Mouse (Mus musculus) lung, postnatal 0 days (tissue): ENCODE data around the gene Frmd4a. TPM values are rescaled to one million over a fixed set of nuclear protein-coding genes. Genes with fewer than 3 reads are reported as not detected.

ENCODE experiments used
- ATAC-seq: fragments of 200-750 bp; cut with Nextera tagmentation; 2 replicates; pipeline ENCODE4 v1.8.0; 2017; ENCODE audit warnings: moderate library complexity
- DNase-seq: peaks from one replicate; pipeline ENCODE4 v3.0.0-alpha.2; 2016; ENCODE audit warnings: low spot score
- H3K27ac ChIP-seq: fragments of 300-500 bp; sonication (generic); 2 replicates; pipeline ENCODE4 v1.5.1; 2014; ENCODE audit warnings: antibody characterized with exemption, mild to moderate bottlenecking, low read length, mixed read lengths
- H3K27me3 ChIP-seq: fragments of 300-500 bp; sonication (generic); replicated peaks from 2 replicates; pipeline ENCODE4 v1.6.1; 2014; ENCODE audit warnings: low read length, mixed read lengths; ENCODE audit not compliant: insufficient read depth
- H3K36me3 ChIP-seq: fragments of 300-500 bp; sonication (generic); 2 replicates; pipeline ENCODE4 v1.6.1; 2014; ENCODE audit warnings: low read length, mixed read lengths; ENCODE audit not compliant: insufficient read depth
- H3K4me1 ChIP-seq: fragments of 300-500 bp; sonication (generic); 2 replicates; pipeline ENCODE4 v1.6.1; 2014; ENCODE audit warnings: antibody characterized with exemption, low read depth, low read length, mixed read lengths; ENCODE audit not compliant: insufficient read depth
- H3K4me2 ChIP-seq: fragments of 300-500 bp; sonication (generic); replicated peaks from 2 replicates; pipeline ENCODE4 v1.6.1; 2014; ENCODE audit warnings: low read depth, mild to moderate bottlenecking, low read length, moderate library complexity, mixed read lengths
- H3K4me3 ChIP-seq: fragments of 300-500 bp; sonication (generic); 2 replicates; pipeline ENCODE4 v1.5.1; 2014; ENCODE audit warnings: low read depth, low read length
- H3K9ac ChIP-seq: fragments of 300-500 bp; sonication (generic); replicated peaks from 2 replicates; pipeline ENCODE4 v1.6.1; 2014; ENCODE audit warnings: low read depth, mild to moderate bottlenecking
- H3K9me3 ChIP-seq: fragments of 300-500 bp; sonication (generic); 2 replicates; pipeline ENCODE4 v1.6.1; 2016; ENCODE audit warnings: low read length, mixed read lengths
- CTCF ChIP-seq: IDR thresholded peaks from 2 replicates; pipeline ENCODE4 v1.5.1; 2016; ENCODE audit warnings: antibody characterized with exemption, mild to moderate bottlenecking
- EP300 ChIP-seq: IDR thresholded peaks from 2 replicates; pipeline ENCODE4 v1.6.1; 2016; ENCODE audit warnings: antibody characterized with exemption, mild to moderate bottlenecking, control low read depth
- WGBS: fragments of 180-500 bp; shearing (Covaris S2); extraction: QIAGEN DNeasy Blood & Tissue Kit; methylation state at CpG from one replicate; pipeline ENCODE4 v1.1.7; 2014; 5-methylcytosine and 5-hydroxymethylcytosine counted together
- polyA plus RNA-seq: library from polyadenylated mRNA; unstranded; fragments of >200 nt; fragmentation: Nextera tagmentation; extraction: Ambion mirVana; gene quantifications from 2 replicates; pipeline ENCODE4 v1.2.1, GENCODE M21; 2015

The Frmd4a gene
- polyA plus RNA-seq, 1 experiment from 2014 or later, result 15.8 TPM

DNA sequence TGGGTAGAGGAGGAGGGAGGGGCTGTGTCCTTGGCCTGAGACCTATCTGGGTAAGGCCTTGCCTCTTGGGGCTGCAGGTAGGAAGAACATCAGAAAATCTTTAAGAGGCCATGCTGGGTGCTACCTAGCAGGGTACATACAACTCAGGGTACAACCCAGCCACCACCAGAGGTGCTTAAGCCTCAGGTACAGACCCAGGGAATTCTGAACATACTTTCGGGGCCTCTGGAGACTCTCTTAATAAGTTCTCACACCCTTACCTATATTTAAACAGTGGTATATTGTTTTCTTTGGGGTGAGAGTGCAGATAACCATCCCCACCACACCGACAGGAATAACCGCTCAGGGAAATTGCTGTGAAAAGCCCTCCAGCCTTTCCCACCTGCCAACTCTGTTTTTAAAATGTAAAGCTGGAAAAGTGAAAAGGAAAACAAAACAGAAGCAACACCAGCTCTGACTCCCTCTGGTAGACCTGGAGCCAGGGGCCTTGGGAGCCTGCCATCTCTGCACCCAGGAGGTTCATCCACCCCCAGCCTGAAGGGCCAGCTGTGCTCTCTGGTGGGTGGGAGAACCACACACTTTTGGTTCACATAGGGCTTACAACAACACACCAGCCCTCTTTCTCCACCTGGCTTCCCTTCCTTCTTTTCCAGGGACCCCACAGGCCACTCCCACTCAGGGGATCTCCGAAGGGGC lies 548.9 kb downstream of the Frmd4a start:
- no peaks in the 10 kb centered on the region for H3K27me3 ChIP-seq
- H3K4me3 ChIP-seq, result no peak overlapping the region
- H3K4me1 ChIP-seq, result peaks cover 38% of the 10 kb centered on the region
- H3K9me3 ChIP-seq, result no peaks in the 10 kb centered on the region
- TF ChIP-seq EP300 (peak; percentile 90), CTCF (no peak)
- H3K36me3 ChIP-seq, result no peaks in the 10 kb centered on the region
- peak overlapping the region; percentile 61 for H3K27ac ChIP-seq
- peak; percentile 72 for DNase-seq
- peak; percentile 76 for ATAC-seq
- WGBS, result 57% methylated on average over 4 of the region's 4 CpGs
- H3K9ac ChIP-seq, result no peak overlapping the region
- H3K4me2 ChIP-seq, result no peak overlapping the region

DNA sequence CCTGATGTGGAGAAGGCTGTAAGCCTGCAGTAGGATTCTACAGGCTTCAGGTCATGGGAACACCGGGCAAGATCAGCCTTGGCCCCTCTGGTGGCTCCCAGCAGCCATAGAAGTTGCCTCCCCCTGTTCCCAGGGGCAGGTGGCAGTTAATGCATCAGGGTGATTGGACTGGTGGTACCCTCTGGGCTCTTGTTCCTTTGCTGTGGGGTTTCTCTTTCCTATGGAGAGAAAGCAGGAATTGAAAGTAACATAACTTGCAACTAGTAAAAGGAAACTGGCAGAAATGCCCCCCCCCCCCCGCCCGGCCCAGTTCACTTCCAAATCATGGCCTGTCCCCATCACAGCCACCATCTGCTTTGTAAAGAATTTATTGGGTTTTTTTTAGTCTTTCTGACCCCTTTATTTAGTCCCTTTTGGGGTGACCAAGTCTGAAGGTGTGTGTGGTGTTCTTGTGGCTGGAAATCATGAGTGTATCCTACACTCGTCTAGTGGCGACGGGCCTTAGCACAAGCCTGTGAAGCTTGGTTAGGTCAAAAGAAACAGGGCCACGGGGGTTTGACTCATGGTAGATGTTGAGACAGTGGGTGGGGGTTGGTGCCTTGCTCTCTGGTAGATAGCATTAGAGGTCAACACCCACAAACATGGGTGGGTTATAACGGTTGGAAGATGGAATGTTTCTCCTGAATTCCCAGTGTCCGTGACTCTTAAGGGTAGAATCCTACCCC lies 549.6 kb downstream of the Frmd4a start:
- 77% methylated on average over 9 of the region's 9 CpGs for WGBS
- no peak for ATAC-seq
- Histone ChIP-seq H3K9ac (no peak overlapping the region), H3K27ac (peak overlapping the region; percentile 61), H3K9me3 (no peaks in the 10 kb centered on the region), H3K4me3 (no peak overlapping the region), H3K36me3 (no peaks in the 10 kb centered on the region), H3K4me2 (no peak overlapping the region), H3K4me1 (peaks cover 35% of the 10 kb centered on the region), H3K27me3 (no peaks in the 10 kb centered on the region)
- TF ChIP-seq CTCF (no peak), EP300 (no peak)
- no peak for DNase-seq

DNA sequence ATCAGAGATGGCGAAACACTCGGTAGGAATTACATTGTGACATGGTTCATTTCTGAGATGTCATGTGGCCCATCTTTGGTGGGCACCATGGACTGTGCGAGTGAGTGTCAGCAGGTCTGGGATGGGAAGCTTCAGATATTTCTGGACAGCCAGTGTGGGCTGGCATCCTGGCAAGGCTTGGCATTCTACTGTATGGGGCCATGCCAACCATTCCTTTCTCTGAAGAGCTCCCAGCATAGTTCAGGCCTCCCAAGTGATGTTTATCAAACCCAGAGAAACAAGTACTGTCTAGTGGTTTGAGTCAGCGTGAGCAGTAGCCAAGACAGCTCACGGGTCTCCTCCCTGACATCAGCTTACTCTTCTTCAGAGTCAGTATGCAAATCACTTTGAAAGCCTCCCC lies 551.5 kb downstream of the Frmd4a start:
- TF ChIP-seq EP300, result peak; percentile 48; the same call in 1 of the 2 replicates
- TF ChIP-seq CTCF, result no peak
- H3K36me3 ChIP-seq, result peaks cover 10% of the 10 kb centered on the region
- no peak overlapping the region for H3K9ac ChIP-seq
- peak overlapping the region; percentile 82 for H3K27ac ChIP-seq
- ATAC-seq (peak; percentile 16; the same call in 1 of the 2 replicates), DNase-seq (no peak)
- 48% methylated on average over 5 of the region's 5 CpGs for WGBS
- H3K27me3 ChIP-seq, result no peaks in the 10 kb centered on the region
- no peaks in the 10 kb centered on the region for H3K9me3 ChIP-seq
- H3K4me3 ChIP-seq, result no peak overlapping the region
- H3K4me2 ChIP-seq, result no peak overlapping the region
- peaks cover 26% of the 10 kb centered on the region for H3K4me1 ChIP-seq

DNA sequence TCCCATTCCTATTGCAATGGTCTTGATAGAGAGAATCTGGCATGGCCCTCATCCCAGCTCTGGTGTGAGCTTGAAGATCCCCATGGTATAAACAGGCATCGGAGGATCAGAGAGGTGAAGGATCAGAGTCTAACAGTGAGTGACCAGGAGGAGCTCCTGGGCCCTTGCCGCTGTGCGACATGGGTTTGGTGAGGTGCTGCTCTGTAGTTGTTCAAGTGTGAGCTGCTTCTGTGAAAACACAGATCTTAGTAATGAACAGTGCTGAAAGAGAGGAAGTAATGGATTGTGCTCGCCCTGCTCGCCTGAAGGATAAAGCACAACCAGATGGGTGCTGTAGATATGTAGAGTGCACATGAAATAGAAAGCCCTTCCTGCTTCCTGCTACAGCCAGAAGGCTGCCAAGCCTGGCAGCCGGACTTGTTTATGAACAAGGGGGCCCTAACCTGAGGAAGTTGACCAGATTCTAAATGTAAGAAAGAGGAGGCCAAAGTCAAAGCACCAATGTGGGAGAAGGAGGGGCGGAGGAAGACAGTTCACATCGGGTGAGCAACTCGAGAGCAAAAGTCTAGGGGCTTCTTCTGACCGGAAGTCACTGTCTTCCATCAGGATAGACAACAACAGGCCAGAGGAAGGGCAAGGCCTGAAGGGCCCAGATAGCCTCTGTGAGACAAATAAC lies 552.8 kb downstream of the Frmd4a start:
- H3K36me3 ChIP-seq, result peaks cover 10% of the 10 kb centered on the region
- TF ChIP-seq EP300 (peak; percentile 94), CTCF (no peak)
- H3K4me2 ChIP-seq, result 0 out of 2 replicates have a peak overlapping the region, but pooled peaks have one; percentile 6
- no peak overlapping the region for H3K4me3 ChIP-seq
- no peak overlapping the region for H3K9ac ChIP-seq
- H3K27ac ChIP-seq, result peak overlapping the region; percentile 82
- DNase-seq (peak; percentile 75), ATAC-seq (peak; percentile 65)
- 48% methylated on average over 10 of the region's 10 CpGs for WGBS
- H3K27me3 ChIP-seq, result no peaks in the 10 kb centered on the region
- peaks cover 26% of the 10 kb centered on the region for H3K4me1 ChIP-seq
- H3K9me3 ChIP-seq, result no peaks in the 10 kb centered on the region

DNA sequence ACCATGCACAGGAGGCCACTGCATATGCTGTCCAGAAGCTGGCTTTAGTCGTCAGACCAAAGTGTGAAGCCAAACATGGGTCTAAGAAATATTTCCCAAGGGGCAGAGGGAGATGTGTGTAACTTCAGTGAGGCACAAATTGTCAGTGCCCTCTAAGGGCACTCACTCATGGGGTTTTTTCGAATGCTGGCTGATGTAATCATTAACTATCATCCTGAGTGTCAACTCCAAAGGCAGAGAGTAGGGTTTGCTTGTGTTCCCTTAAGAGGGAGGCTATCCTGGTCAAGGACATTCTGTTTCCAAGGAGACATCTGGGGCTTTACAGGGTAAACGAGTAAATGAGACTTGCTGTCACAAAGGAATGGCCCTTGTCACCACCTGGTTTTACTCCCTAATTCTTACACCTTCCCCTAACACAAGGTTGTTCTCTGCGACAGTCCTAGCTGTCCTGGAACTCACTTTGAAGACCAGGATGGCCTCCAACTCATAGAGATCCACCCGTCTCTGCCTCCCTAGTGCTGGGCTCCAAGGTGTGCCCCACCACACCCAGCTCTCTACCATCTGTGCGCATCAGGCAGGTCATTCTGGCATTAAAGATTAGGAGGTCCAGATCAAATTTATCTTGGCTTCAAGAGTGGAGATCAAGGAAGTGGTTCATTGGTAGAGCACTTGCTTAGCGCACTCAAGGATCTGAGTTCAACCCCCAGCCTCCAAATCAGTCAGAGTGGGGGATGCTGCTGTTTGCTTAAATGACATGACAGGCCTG lies 555.2 kb downstream of the Frmd4a start:
- H3K4me2 ChIP-seq, result no peak overlapping the region
- no peak overlapping the region for H3K4me3 ChIP-seq
- no peaks in the 10 kb centered on the region for H3K9me3 ChIP-seq
- ATAC-seq (no peak), DNase-seq (no peak)
- TF ChIP-seq CTCF (no peak), EP300 (no peak)
- 0 out of 2 replicates have a peak overlapping the region, but pooled peaks have one; percentile 14 for H3K27ac ChIP-seq
- no peak overlapping the region for H3K9ac ChIP-seq
- H3K27me3 ChIP-seq, result no peaks in the 10 kb centered on the region
- WGBS, result 61% methylated on average over 7 of the region's 7 CpGs
- H3K4me1 ChIP-seq, result peaks cover 14% of the 10 kb centered on the region
- peaks cover 13% of the 10 kb centered on the region for H3K36me3 ChIP-seq

DNA sequence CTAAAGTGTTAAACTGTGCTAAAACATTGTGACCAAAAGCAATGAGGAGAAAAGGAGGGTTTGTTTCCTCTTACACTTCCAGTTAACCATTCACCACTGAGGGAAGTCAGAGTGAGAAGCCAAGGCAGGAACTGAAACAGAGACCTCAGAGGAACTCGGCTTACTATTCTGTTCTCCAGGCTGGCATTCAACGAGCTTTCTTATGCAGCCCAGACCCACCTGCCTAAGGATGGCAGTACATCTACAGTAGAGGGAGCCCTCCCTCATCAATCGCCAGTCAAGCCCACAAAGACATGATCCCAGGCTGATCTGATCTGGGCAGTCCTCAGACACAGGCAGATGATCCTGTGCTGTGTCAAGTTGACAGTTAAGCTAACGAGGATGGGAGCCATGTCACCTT lies 555.9 kb downstream of the Frmd4a start:
- 57% methylated on average over 4 of the region's 4 CpGs for WGBS
- H3K4me2 ChIP-seq, result no peak overlapping the region
- H3K9me3 ChIP-seq, result no peaks in the 10 kb centered on the region
- DNase-seq (no peak), ATAC-seq (no peak)
- H3K9ac ChIP-seq, result no peak overlapping the region
- TF ChIP-seq EP300, result no peak
- peak; percentile 41 for TF ChIP-seq CTCF
- no peak overlapping the region for H3K4me3 ChIP-seq
- no peaks in the 10 kb centered on the region for H3K27me3 ChIP-seq
- peaks cover 14% of the 10 kb centered on the region for H3K36me3 ChIP-seq
- H3K4me1 ChIP-seq, result peaks cover 13% of the 10 kb centered on the region
- no peak overlapping the region for H3K27ac ChIP-seq
